Mouse (Mus musculus) brain, adult 2 months (tissue): ENCODE data around the gene Gm11567.
"Not testable (repeated sequence)": the region's sequence is repeated elsewhere in the genome, so short reads cannot be mapped to it uniquely, and the experiment has no call there.

Experiments
- DNase-seq: peaks from one replicate; pipeline ENCODE4 v3.0.0; 2011; ENCODE audit warnings: low read depth, low spot score

Gm11567 gene

GRCm38 (mm10) chr11:99878887-99879286 lies at the start of gene Gm11567:
Gm11567 (plus strand) TSS chr11:99879187.
- not testable (repeated sequence) for DNase-seq

GRCm38 (mm10) chr11:99837966-99838365 lies 41.0 kb upstream of the Gm11567 start, which contains the start of gene 2300003K06Rik:
2300003K06Rik (minus strand) TSS chr11:99838066.
- DNase-seq, result no peak

GRCm38 (mm10) chr11:99842185-99842584 lies 36.8 kb upstream of the Gm11567 start:
- DNase-seq, result no peak

GRCm38 (mm10) chr11:99846746-99847145 lies 32.2 kb upstream of the Gm11567 start:
- no peak for DNase-seq

- DNase-seq, result no peak
Observed at GRCm38 (mm10) chr11:99851508-99851907, 27.5 kb upstream of the Gm11567 start, which contains the start of gene Krtap4-16. Krtap4-16 (minus strand) TSS chr11:99851608.

- peak; percentile 27 for DNase-seq
Observed at GRCm38 (mm10) chr11:99854121-99854520, 24.9 kb upstream of the Gm11567 start.

GRCm38 (mm10) chr11:99857617-99858016 lies 21.4 kb upstream of the Gm11567 start, which contains the start of gene Gm11568:
Gm11568 (plus strand) TSS chr11:99857917.
- no peak for DNase-seq

GRCm38 (mm10) chr11:99858761-99859160 lies 20.2 kb upstream of the Gm11567 start:
- peak; percentile 12 for DNase-seq

GRCm38 (mm10) chr11:99864176-99864575 lies 14.8 kb upstream of the Gm11567 start, which contains the start of gene Gm11559:
Gm11559 (plus strand) TSS chr11:99864476.
- not testable (repeated sequence) for DNase-seq

GRCm38 (mm10) chr11:99873089-99873488 lies 5.9 kb upstream of the Gm11567 start, which contains the start of gene Krtap9-1:
Krtap9-1 (plus strand) TSS chr11:99873389.
- not testable (repeated sequence) for DNase-seq

GRCm38 (mm10) chr11:99907620-99908019 lies 28.6 kb downstream of the Gm11567 start, which contains the start of gene Krtap31-1:
Krtap31-1 (plus strand) TSS chr11:99907920.
- no peak for DNase-seq

- DNase-seq, result no peak
Observed at GRCm38 (mm10) chr11:99914451-99914850, 35.5 kb downstream of the Gm11567 start, which contains the start of gene Gm11565. Gm11565 (plus strand) TSS chr11:99914751.
